Mouse (Mus musculus): ENCODE results near the gene Stum. TPM values are rescaled to one million over a fixed set of nuclear protein-coding genes. Genes with fewer than 3 reads are reported as not detected.

Gene Stum
- total and polyA plus RNA-seq, 3 experiments = 0.42 to 0.61 (median 0.51) TPM

DNA sequence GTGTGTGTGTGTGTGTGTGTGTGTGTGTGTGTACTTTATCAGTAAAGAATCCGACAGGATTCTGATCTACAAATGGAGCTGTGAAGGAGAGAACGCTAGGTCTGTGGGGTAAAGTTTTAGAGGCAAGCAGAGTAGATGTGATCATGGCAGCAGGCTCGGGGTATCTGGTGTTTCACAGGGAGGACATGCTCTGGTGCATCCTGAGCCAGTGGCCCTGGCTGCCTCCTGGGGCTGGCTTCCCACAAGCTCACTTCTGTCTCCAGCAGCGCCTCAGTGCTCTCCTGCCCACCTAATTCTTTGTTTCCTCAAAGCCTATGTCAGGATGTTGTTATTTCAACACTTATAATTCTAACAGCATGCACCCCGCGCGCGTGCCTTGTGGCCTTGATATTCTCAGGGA is 2.0 kb downstream of the Stum start:
- no peaks in the 10 kb centered on the region for H3K36me3 ChIP-seq (replicated peaks in 1 of 2; ENCODE audit: control insufficient read depth in 1 of 2, insufficient read depth in 1 of 2, low read length in 1 of 2)
- dilution Hi-C loops (cut with MboI; ENCODE audit: extremely low pct_ligation_motif_present, extremely low pct_unique_long_range_greater_than_20kb, low sequenced_read_pairs) = no loop called here
- no peak for TF ChIP-seq SIN3A (IDR thresholded peaks at IDR 0.05; ENCODE audit: low read length)
- no peak for TF ChIP-seq USF2 (conservative IDR thresholded peaks at IDR 0.05; ENCODE audit: low read depth, low read length)
- TF ChIP-seq ZKSCAN1 (IDR thresholded peaks at IDR 0.05; ENCODE audit: borderline replicate concordance, low read depth, low read length) = no peak
- no peak for TF ChIP-seq SMC3 (IDR thresholded peaks at IDR 0.05; ENCODE audit: low read depth, low read length)
- no peak for TF ChIP-seq MXI1 (IDR thresholded peaks at IDR 0.05; ENCODE audit: low read depth, low read length)
- TF ChIP-seq ZNF384 (IDR thresholded peaks at IDR 0.05; ENCODE audit: low read depth, low read length) = no peak
- no peak for TF ChIP-seq USF1 (IDR thresholded peaks at IDR 0.05; ENCODE audit: low read depth, low read length)
- no peak for TF ChIP-seq PAX5 (IDR thresholded peaks at IDR 0.05; ENCODE audit: low read length)
- TF ChIP-seq TBP (conservative IDR thresholded peaks at IDR 0.05; ENCODE audit: low read depth, low read length) = no peak
- no peak for TF ChIP-seq MYC (IDR thresholded peaks at IDR 0.05; ENCODE audit: low read depth, low read length)
- no peak for TF ChIP-seq ETS1 (conservative IDR thresholded peaks at IDR 0.05; ENCODE audit: low read depth, low read length)
- no peak for TF ChIP-seq ZC3H11A (IDR thresholded peaks at IDR 0.05; ENCODE audit: low read depth, low read length)

GRCm38 (mm10) chr1:180480325-180480724 is 3.0 kb downstream of the Stum start:
- Histone ChIP-seq H3K4me2 (ENCODE audit: insufficient read depth, low read depth, poor library complexity, severe bottlenecking) (no peak overlapping the region), H3K27me3 (replicated peaks) (no peaks in the 10 kb centered on the region), H3K27ac (ENCODE audit: insufficient read depth, low read depth) (no peak overlapping the region), H3K79me2 (replicated peaks; ENCODE audit: control insufficient read depth, extremely low read depth, insufficient read depth, poor library complexity, severe bottlenecking) (no peaks in the 10 kb centered on the region), H3K4me1 (ENCODE audit: control insufficient read depth in 1 of 2, insufficient read depth in 2 of 2) (peaks cover 10 to 28% of the 10 kb centered on the region in 2 experiments), H3K4me3 (replicated peaks in 1 of 3; ENCODE audit: low read depth in 2 of 3, low read length in 2 of 3, poor library complexity in 1 of 3) (no peak overlapping the region), H3K9ac (ENCODE audit: insufficient read depth, low read depth) (no peak overlapping the region), H3K36me3 (replicated peaks in 1 of 2; ENCODE audit: control insufficient read depth in 1 of 2, insufficient read depth in 1 of 2, low read length in 1 of 2) (no peaks in the 10 kb centered on the region), H3K9me3 (replicated peaks; ENCODE audit: low read length) (no peaks in the 10 kb centered on the region)
- no peak for TF ChIP-seq ZNF384 (IDR thresholded peaks at IDR 0.05; ENCODE audit: low read depth, low read length)
- no peak for TF ChIP-seq GABPA (IDR thresholded peaks at IDR 0.05; ENCODE audit: insufficient replicate concordance, low read depth, low read length)
- TF ChIP-seq USF2 (conservative IDR thresholded peaks at IDR 0.05; ENCODE audit: low read depth, low read length) = no peak
- no peak for TF ChIP-seq EP300 (IDR thresholded peaks at IDR 0.05; ENCODE audit: low read length)
- no peak for TF ChIP-seq MEF2A (IDR thresholded peaks at IDR 0.05; ENCODE audit: borderline replicate concordance, low read depth, low read length)
- no peak for TF ChIP-seq CHD1 (IDR thresholded peaks at IDR 0.05; ENCODE audit: low read depth, low read length)
- no peak for TF ChIP-seq UBTF (IDR thresholded peaks at IDR 0.05; ENCODE audit: low read depth, low read length)
- TF ChIP-seq SMC3 (IDR thresholded peaks at IDR 0.05; ENCODE audit: low read depth, low read length) = no peak
- no peak for TF ChIP-seq E2F4 (IDR thresholded peaks at IDR 0.05; ENCODE audit: insufficient replicate concordance, low read depth, low read length)
- no peak for DNase-seq (ENCODE audit: extremely low read depth)
- in situ Hi-C loops (cut with MboI; ENCODE audit: low pct_ligation_motif_present, low pct_unique_long_range_greater_than_20kb, low sequenced_read_pairs) (loop anchor here (5.0 to 10.0 kb wide), 2 partner anchors 43 to 64 kb away; no protein-coding TSS in a partner anchor), dilution Hi-C loops (cut with MboI; ENCODE audit: extremely low pct_ligation_motif_present, extremely low pct_unique_long_range_greater_than_20kb, low sequenced_read_pairs) (no loop called here)

More for the DNA sequence above, 2.0 kb downstream of the Stum start:
- no peak for DNase-seq (ENCODE audit: extremely low read depth)
- Histone ChIP-seq H3K27ac (ENCODE audit: insufficient read depth, low read depth) (no peak overlapping the region), H3K27me3 (replicated peaks) (no peaks in the 10 kb centered on the region), H3K4me1 (ENCODE audit: control insufficient read depth in 1 of 2, insufficient read depth in 2 of 2) (peaks cover 10 to 28% of the 10 kb centered on the region in 2 experiments), H3K79me2 (replicated peaks; ENCODE audit: control insufficient read depth, extremely low read depth, insufficient read depth, poor library complexity, severe bottlenecking) (no peaks in the 10 kb centered on the region), H3K4me2 (ENCODE audit: insufficient read depth, low read depth, poor library complexity, severe bottlenecking) (no peak overlapping the region), H3K9ac (ENCODE audit: insufficient read depth, low read depth) (no peak overlapping the region), H3K4me3 (replicated peaks in 1 of 3; ENCODE audit: low read depth in 2 of 3, low read length in 2 of 3, poor library complexity in 1 of 3) (no peak overlapping the region), H3K9me3 (replicated peaks; ENCODE audit: low read length) (no peaks in the 10 kb centered on the region)
- in situ Hi-C loops (cut with MboI; ENCODE audit: low pct_ligation_motif_present, low pct_unique_long_range_greater_than_20kb, low sequenced_read_pairs) = loop anchor here (5.0 to 10.0 kb wide), 2 partner anchors 44 to 63 kb away; no protein-coding TSS in a partner anchor

Data from CH12.LX (cell line).